Mouse (Mus musculus): ENCODE data around the gene Nop58.

DNA sequence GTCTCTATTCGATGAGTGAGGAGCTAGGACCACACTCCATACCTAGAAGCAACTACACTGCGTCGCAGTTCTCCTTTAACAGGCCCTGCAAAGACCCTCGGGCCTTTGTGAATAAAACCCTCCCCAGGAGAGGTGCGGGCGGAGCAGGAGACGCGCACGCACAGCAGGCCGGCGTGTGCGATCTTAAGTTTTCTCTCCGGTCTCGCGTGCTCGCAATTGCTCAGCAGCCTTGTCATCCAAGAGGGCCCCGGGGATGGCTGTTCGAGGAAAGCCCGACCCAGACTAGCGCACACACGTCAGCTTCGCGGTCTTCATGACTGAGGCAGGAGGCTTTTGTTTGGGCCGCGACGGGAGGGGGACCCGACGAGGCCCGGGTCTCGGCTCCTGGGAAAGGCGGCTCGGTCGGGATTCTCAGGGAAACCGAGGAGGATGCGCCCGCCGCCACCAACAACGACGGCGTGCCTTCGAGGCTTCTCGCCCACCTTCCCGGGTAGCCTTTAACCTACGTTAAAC lies 77.9 kb downstream of the Nop58 start:
- no peak for TF ChIP-seq CTCF (conservative IDR thresholded peaks at IDR 0.05; ENCODE audit: insufficient read depth, insufficient read length, low read depth, low read length)
- TF ChIP-seq POLR2A (IDR thresholded peaks at IDR 0.05; ENCODE audit: low read depth, low read length) = no peak
